Mouse (Mus musculus): ENCODE data around the gene Fam102b. TPM values are rescaled to one million over a fixed set of nuclear protein-coding genes. Genes with fewer than 3 reads are reported as not detected.

The Fam102b gene
- polyA plus RNA-seq (2015; fragmentation: Nextera tagmentation; extraction: Ambion mirVana): 10.7 and 12.9 TPM in 2 replicates

GRCm38 (mm10) chr3:109027515-109027987 lies at the start of gene Fam102b:
Gene Fam102b (minus strand): TSS chr3:109027607.
- Histone ChIP-seq H3K9ac (peak within 1 kb of the TSS; percentile 75), H3K27ac (replicated peaks) (peak within 1 kb of the TSS; percentile 89), H3K4me2 (replicated peaks) (peak within 1 kb of the TSS; percentile 72), H3K4me1 (peaks cover 34% of the 10 kb centered on the region), H3K27me3 (no peaks in the 10 kb centered on the region), H3K9me3 (replicated peaks) (no peaks in the 10 kb centered on the region), H3K4me3 (replicated peaks) (peak within 1 kb of the TSS; percentile 76), H3K36me3 (no peaks in the 10 kb centered on the region)
- peak; percentile 87 for ATAC-seq (ENCODE audit: insufficient number of reproducible peaks, low FRiP score, low TSS enrichment, low read depth)
- 0% methylated on average over 51 of the region's 54 CpGs for WGBS

DNA sequence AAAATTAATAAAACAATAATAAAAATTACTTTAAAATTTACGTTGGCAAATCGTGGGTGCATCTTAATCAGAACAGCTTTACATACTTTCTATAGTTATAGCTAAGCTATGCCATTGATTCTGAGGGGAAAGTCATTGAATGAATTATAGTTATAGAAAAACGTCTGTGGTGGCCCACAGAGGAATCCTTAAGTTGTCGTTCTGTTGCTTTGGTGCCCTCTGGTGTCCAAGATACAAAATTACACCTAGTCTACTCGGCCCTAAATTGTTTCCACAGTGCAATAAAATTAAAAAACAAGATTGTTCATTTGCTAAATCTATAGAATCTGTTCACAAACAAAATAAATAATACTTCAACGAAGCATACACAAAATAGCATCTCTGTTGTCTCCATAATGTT lies 35.6 kb upstream of the Fam102b start:
- H3K9me3 ChIP-seq (replicated peaks): no peaks in the 10 kb centered on the region
- H3K9ac ChIP-seq: no peak overlapping the region
- no peak for ATAC-seq (ENCODE audit: insufficient number of reproducible peaks, low FRiP score, low TSS enrichment, low read depth)
- 1% methylated on average over 6 of the region's 6 CpGs for WGBS
- H3K4me1 ChIP-seq: no peaks in the 10 kb centered on the region
- no peaks in the 10 kb centered on the region for H3K27me3 ChIP-seq
- H3K27ac ChIP-seq (replicated peaks): no peak overlapping the region
- H3K4me2 ChIP-seq (replicated peaks): no peak overlapping the region
- no peaks in the 10 kb centered on the region for H3K36me3 ChIP-seq
- no peak overlapping the region for H3K4me3 ChIP-seq (replicated peaks)

DNA sequence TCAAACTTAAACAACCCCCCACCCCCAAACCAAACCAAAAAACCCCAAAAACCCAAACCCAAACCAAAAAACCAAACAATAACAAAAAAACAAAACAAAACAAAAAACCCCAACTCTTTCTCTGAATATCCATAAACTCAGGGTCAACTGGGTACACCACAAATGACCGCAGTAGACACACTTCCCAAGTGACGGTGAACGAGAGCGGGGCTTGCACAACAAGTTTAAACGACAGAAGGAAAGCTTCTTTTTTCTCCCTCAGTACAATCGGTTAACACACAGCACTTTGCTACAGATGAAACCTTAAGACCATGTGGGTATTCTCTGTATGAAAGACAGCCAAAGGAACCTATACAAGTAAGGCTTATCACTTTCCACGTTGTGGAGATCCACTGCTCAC lies 35.0 kb upstream of the Fam102b start:
- Histone ChIP-seq H3K27me3 (no peaks in the 10 kb centered on the region), H3K4me2 (replicated peaks) (no peak overlapping the region), H3K4me1 (no peaks in the 10 kb centered on the region), H3K9me3 (replicated peaks) (no peaks in the 10 kb centered on the region), H3K9ac (no peak overlapping the region), H3K27ac (replicated peaks) (no peak overlapping the region), H3K4me3 (replicated peaks) (no peak overlapping the region), H3K36me3 (no peaks in the 10 kb centered on the region)
- 61% methylated on average over 7 of the region's 7 CpGs for WGBS
- ATAC-seq (ENCODE audit: insufficient number of reproducible peaks, low FRiP score, low TSS enrichment, low read depth): no peak

- H3K9ac ChIP-seq: no peak overlapping the region
- ATAC-seq (ENCODE audit: insufficient number of reproducible peaks, low FRiP score, low TSS enrichment, low read depth): no peak
- H3K27ac ChIP-seq (replicated peaks): no peak overlapping the region
- 42% methylated on average over 8 of the region's 8 CpGs for WGBS
- H3K9me3 ChIP-seq (replicated peaks): no peaks in the 10 kb centered on the region
- H3K36me3 ChIP-seq: no peaks in the 10 kb centered on the region
- no peak overlapping the region for H3K4me3 ChIP-seq (replicated peaks)
- H3K27me3 ChIP-seq: no peaks in the 10 kb centered on the region
- H3K4me2 ChIP-seq (replicated peaks): no peak overlapping the region
- no peaks in the 10 kb centered on the region for H3K4me1 ChIP-seq
Measured at GRCm38 (mm10) chr3:109059903-109060302, 32.5 kb upstream of the Fam102b start.

DNA sequence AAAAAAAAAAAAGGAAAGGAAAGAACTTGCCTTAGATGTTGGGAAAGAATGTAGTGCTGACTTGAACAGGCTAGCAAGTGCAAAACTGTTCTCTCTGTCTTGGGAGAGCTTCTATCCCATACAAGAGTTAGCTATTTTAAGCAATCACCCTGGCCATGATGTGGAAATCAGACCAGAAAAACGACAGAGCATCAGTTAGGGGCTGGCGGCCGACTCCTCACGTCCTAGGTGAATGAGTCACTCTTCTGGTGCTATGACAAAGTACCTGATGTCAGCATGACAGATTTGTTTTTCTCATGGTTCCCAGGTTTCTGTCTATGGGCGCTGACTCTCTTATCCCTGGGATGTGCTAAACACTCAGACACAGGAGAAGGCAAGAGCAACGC lies 24.5 kb upstream of the Fam102b start:
- ATAC-seq (ENCODE audit: insufficient number of reproducible peaks, low FRiP score, low TSS enrichment, low read depth): no peak
- Histone ChIP-seq H3K4me1 (peaks cover 4% of the 10 kb centered on the region; the same call in 1 of the 2 replicates), H3K27me3 (no peaks in the 10 kb centered on the region), H3K27ac (replicated peaks) (no peak overlapping the region), H3K4me2 (replicated peaks) (no peak overlapping the region), H3K9me3 (replicated peaks) (no peaks in the 10 kb centered on the region), H3K4me3 (replicated peaks) (no peak overlapping the region), H3K36me3 (no peaks in the 10 kb centered on the region), H3K9ac (no peak overlapping the region)
- WGBS: 81% methylated on average over 6 of the region's 6 CpGs

- no peak overlapping the region for H3K4me3 ChIP-seq (replicated peaks)
- H3K27ac ChIP-seq (replicated peaks): no peak overlapping the region
- H3K36me3 ChIP-seq: no peaks in the 10 kb centered on the region
- peaks cover 4% of the 10 kb centered on the region; the same call in 1 of the 2 replicates for H3K4me1 ChIP-seq
- H3K9me3 ChIP-seq (replicated peaks): no peaks in the 10 kb centered on the region
- H3K4me2 ChIP-seq (replicated peaks): no peak overlapping the region
- H3K27me3 ChIP-seq: no peaks in the 10 kb centered on the region
- 49% methylated on average over 11 of the region's 11 CpGs for WGBS
- ATAC-seq (ENCODE audit: insufficient number of reproducible peaks, low FRiP score, low TSS enrichment, low read depth): no peak
- no peak overlapping the region for H3K9ac ChIP-seq
Measured at GRCm38 (mm10) chr3:109051056-109051945, 23.9 kb upstream of the Fam102b start.

GRCm38 (mm10) chr3:109047707-109048283 lies 20.4 kb upstream of the Fam102b start:
- Histone ChIP-seq H3K9ac (no peak overlapping the region), H3K27ac (replicated peaks) (no peak overlapping the region), H3K36me3 (no peaks in the 10 kb centered on the region), H3K4me1 (peaks cover 4% of the 10 kb centered on the region; the same call in 1 of the 2 replicates), H3K27me3 (no peaks in the 10 kb centered on the region), H3K4me2 (replicated peaks) (0 out of 2 replicates have a peak overlapping the region, but pooled peaks have one; percentile 15), H3K4me3 (replicated peaks) (no peak overlapping the region), H3K9me3 (replicated peaks) (no peaks in the 10 kb centered on the region)
- ATAC-seq (ENCODE audit: insufficient number of reproducible peaks, low FRiP score, low TSS enrichment, low read depth): no peak
- 20% methylated on average over 6 of the region's 6 CpGs for WGBS

GRCm38 (mm10) chr3:109046428-109046827 lies 19.0 kb upstream of the Fam102b start:
- 88% methylated on average over 3 of the region's 3 CpGs for WGBS

DNA sequence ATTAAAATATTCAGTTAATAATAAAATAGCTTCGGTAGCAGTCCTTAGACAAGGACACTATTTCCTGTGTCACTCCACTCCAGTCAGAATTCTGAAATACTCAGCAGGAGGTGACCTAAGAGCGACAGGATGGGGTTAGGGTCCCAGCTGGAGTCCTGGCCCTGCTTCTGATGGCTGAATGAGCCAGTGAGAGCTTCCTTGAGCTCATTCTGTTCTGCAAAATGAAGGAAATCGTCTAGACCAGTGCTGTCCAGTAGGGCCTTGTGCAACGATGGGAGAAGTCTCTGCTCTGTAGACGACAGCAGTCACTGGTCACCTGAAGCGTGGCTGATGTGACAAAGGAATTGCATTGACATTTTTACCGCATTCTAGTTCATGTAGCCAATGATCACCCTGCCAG lies 16.0 kb upstream of the Fam102b start:
- no peaks in the 10 kb centered on the region for H3K9me3 ChIP-seq (replicated peaks)
- H3K9ac ChIP-seq: no peak overlapping the region
- H3K4me1 ChIP-seq: peaks cover 4% of the 10 kb centered on the region; the same call in 1 of the 2 replicates
- H3K4me2 ChIP-seq (replicated peaks): no peak overlapping the region
- WGBS: 60% methylated on average over 7 of the region's 7 CpGs
- H3K4me3 ChIP-seq (replicated peaks): no peak overlapping the region
- H3K27me3 ChIP-seq: no peaks in the 10 kb centered on the region
- no peak for ATAC-seq (ENCODE audit: insufficient number of reproducible peaks, low FRiP score, low TSS enrichment, low read depth)
- H3K27ac ChIP-seq (replicated peaks): no peak overlapping the region
- H3K36me3 ChIP-seq: no peaks in the 10 kb centered on the region

More at GRCm38 (mm10) chr3:109046428-109046827, 19.0 kb upstream of the Fam102b start:
- no peak for ATAC-seq (ENCODE audit: insufficient number of reproducible peaks, low FRiP score, low TSS enrichment, low read depth)
- Histone ChIP-seq H3K36me3 (no peaks in the 10 kb centered on the region), H3K27me3 (no peaks in the 10 kb centered on the region), H3K4me3 (replicated peaks) (no peak overlapping the region), H3K4me2 (replicated peaks) (no peak overlapping the region), H3K9ac (no peak overlapping the region), H3K9me3 (replicated peaks) (no peaks in the 10 kb centered on the region), H3K27ac (replicated peaks) (no peak overlapping the region), H3K4me1 (peaks cover 4% of the 10 kb centered on the region; the same call in 1 of the 2 replicates)

DNA sequence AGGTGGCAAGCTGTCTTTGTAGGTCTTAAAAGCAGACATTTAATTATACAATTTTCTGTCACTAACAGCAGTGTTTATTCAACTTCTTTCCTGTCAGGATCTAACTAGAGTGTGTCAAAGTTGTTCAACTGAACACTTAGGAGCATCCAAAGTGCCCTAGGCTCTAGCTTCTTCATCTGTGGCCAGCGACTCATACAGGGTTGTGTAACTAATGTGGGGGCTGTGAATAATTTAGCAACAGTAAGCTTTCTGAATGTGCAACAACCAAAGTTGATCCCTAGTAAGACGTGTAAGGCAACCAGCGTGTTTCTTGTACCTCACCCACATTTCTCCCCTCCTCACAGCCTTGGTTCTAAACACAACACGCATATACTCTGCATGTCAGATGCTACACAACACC lies 13.5 kb upstream of the Fam102b start:
- Histone ChIP-seq H3K4me1 (no peaks in the 10 kb centered on the region), H3K4me3 (replicated peaks) (no peak overlapping the region), H3K27me3 (no peaks in the 10 kb centered on the region), H3K27ac (replicated peaks) (no peak overlapping the region), H3K9me3 (replicated peaks) (no peaks in the 10 kb centered on the region), H3K4me2 (replicated peaks) (no peak overlapping the region), H3K36me3 (no peaks in the 10 kb centered on the region), H3K9ac (no peak overlapping the region)
- ATAC-seq (ENCODE audit: insufficient number of reproducible peaks, low FRiP score, low TSS enrichment, low read depth): no peak
- WGBS: 65% methylated on average over 4 of the region's 4 CpGs

- Histone ChIP-seq H3K4me2 (replicated peaks) (no peak overlapping the region), H3K27me3 (no peaks in the 10 kb centered on the region), H3K4me3 (replicated peaks) (no peak overlapping the region), H3K9ac (no peak overlapping the region), H3K4me1 (peaks cover 7% of the 10 kb centered on the region; the same call in 1 of the 2 replicates), H3K36me3 (no peaks in the 10 kb centered on the region), H3K9me3 (replicated peaks) (no peaks in the 10 kb centered on the region), H3K27ac (replicated peaks) (no peak overlapping the region)
- no peak for ATAC-seq (ENCODE audit: insufficient number of reproducible peaks, low FRiP score, low TSS enrichment, low read depth)
- WGBS: 54% methylated on average over 1 of the region's 1 CpGs
Measured at GRCm38 (mm10) chr3:109034411-109034810, 7.0 kb upstream of the Fam102b start.
